Mouse (Mus musculus) embryonic facial prominence, embryonic 14.5 days (tissue): Measurements from ENCODE around the gene Qpctl. TPM values are rescaled to one million over a fixed set of nuclear protein-coding genes. Genes with fewer than 3 reads are reported as not detected.
A peak's percentile ranks its signal among the peaks of the same experiment; 100 is the strongest.

ENCODE experiments used
- ATAC-seq: fragments of 200-750 bp; cut with Nextera tagmentation; 2 replicates; pipeline ENCODE4 v1.8.0; 2017; ENCODE audit warnings: low read depth, moderate number of reproducible peaks, moderate TSS enrichment
- DNase-seq: peaks from one replicate; pipeline ENCODE4 v3.0.0-alpha.2; 2015; ENCODE audit warnings: low spot score
- H3K27ac ChIP-seq: fragments of 300-500 bp; sonication (generic); replicated peaks from 2 replicates; pipeline ENCODE4 v1.5.1; 2014; ENCODE audit warnings: low read depth, mild to moderate bottlenecking, low read length, moderate library complexity
- H3K27me3 ChIP-seq: fragments of 300-500 bp; sonication (generic); replicated peaks from 2 replicates; pipeline ENCODE4 v1.6.1; 2014; ENCODE audit warnings: low read length; ENCODE audit not compliant: control insufficient read depth, insufficient read depth
- H3K36me3 ChIP-seq: fragments of 300-500 bp; sonication (generic); 2 replicates; pipeline ENCODE4 v1.6.1; 2014; ENCODE audit warnings: low read length, mixed read lengths; ENCODE audit not compliant: control insufficient read depth, insufficient read depth
- H3K4me1 ChIP-seq: fragments of 300-500 bp; sonication (generic); 2 replicates; pipeline ENCODE4 v1.6.1; 2014; ENCODE audit warnings: antibody characterized with exemption, low read length; ENCODE audit not compliant: control insufficient read depth, insufficient read depth
- H3K4me2 ChIP-seq: fragments of 300-500 bp; sonication (generic); 2 replicates; pipeline ENCODE4 v1.6.1; 2014; ENCODE audit warnings: low read depth, mild to moderate bottlenecking, low read length, moderate library complexity, mixed read lengths
- H3K4me3 ChIP-seq: fragments of 300-500 bp; sonication (generic); 2 replicates; pipeline ENCODE4 v1.5.1; 2014; ENCODE audit warnings: low read depth, mild to moderate bottlenecking, low read length
- H3K9ac ChIP-seq: fragments of 300-500 bp; sonication (generic); 2 replicates; pipeline ENCODE4 v1.6.1; 2014; ENCODE audit warnings: low read depth, mild to moderate bottlenecking, low read length, moderate library complexity, mixed read lengths
- H3K9me3 ChIP-seq: fragments of 300-500 bp; sonication (generic); 2 replicates; pipeline ENCODE4 v1.6.1; 2016; ENCODE audit warnings: low read length; ENCODE audit not compliant: control insufficient read depth
- WGBS: fragments of 180-500 bp; shearing (Covaris S2); extraction: QIAGEN DNeasy Blood & Tissue Kit; methylation state at CpG from one replicate; pipeline ENCODE4 v1.1.7; 2014; 5-methylcytosine and 5-hydroxymethylcytosine counted together
- polyA plus RNA-seq: library from polyadenylated mRNA; unstranded; fragments of >200 nt; fragmentation: Nextera tagmentation; extraction: Ambion mirVana; gene quantifications from 2 replicates; pipeline ENCODE4 v1.2.1, GENCODE M21; 2014

The Qpctl gene
- polyA plus RNA-seq, 1 experiment from 2014 or later, result 11.1 TPM

DNA sequence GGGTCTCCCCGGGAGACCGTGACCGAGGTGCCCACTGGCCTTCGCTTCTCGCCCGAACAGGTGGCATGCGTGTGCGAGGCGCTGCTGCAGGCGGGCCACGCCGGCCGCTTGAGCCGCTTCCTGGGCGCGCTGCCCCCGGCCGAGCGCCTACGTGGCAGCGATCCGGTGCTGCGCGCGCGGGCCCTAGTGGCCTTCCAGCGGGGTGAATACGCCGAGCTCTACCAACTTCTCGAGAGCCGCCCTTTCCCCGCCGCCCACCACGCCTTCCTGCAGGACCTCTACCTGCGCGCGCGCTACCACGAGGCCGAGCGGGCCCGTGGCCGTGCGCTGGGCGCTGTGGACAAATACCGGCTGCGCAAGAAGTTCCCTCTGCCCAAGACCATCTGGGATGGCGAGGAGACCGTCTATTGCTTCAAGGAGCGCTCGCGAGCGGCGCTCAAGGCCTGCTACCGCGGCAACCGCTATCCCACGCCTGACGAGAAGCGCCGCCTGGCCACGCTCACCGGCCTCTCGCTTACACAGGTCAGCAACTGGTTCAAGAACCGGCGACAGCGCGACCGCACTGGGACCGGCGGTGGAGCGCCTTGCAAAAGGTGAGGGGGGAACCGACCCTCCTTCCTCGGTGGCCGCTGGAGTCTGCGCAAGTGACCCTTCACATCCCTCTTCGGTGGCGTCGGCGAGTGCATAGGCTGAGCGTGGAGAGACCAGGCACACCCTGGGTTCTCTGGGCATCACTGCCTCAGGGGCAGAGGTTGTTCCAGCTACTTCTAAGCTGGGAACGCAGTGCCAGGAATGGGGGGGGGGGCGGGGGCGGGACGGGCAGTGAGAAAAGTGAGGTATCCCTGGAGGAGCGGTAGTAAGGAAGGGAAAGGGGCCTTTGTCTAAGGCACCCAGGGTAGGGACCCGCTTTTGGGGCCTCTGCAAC lies 54.0 kb downstream of the Qpctl start:
- no peaks in the 10 kb centered on the region for H3K27me3 ChIP-seq
- H3K9ac ChIP-seq, result peak overlapping the region; percentile 95
- H3K4me1 ChIP-seq, result peaks cover 24% of the 10 kb centered on the region
- no peaks in the 10 kb centered on the region for H3K9me3 ChIP-seq
- ATAC-seq, result no peak
- H3K27ac ChIP-seq, result peak overlapping the region; percentile 98
- DNase-seq, result peak; percentile 51
- peaks cover 35% of the 10 kb centered on the region for H3K36me3 ChIP-seq
- peak overlapping the region; percentile 91 for H3K4me2 ChIP-seq
- peak overlapping the region; percentile 80 for H3K4me3 ChIP-seq
- WGBS, result 2% methylated on average over 22 of the region's 87 CpGs

DNA sequence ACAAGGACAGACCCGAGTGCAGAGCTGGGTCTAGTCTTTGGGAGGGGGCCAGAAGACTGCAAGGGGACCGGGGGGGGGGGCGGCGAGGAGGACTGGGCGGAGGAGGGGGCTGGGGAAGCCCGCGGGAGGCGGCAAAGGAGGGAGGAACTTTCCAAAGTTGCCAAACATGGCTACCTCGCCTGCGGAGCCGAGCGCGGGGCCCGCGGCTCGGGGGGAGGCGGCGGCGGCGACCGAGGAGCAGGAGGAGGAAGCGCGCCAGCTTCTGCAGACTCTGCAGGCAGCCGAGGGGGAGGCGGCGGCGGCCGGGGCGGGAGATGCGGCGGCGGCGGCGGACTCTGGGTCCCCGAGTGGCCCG lies 54.6 kb downstream of the Qpctl start, which contains the start of gene Six5:
TSS of gene Six5 (plus strand) at position 124 of the 355 bp plus-strand sequence.
- Histone ChIP-seq H3K36me3 (peaks cover 36% of the 10 kb centered on the region), H3K4me1 (peaks cover 24% of the 10 kb centered on the region), H3K9ac (peak within 1 kb of the TSS; percentile 95), H3K4me3 (peak within 1 kb of the TSS; percentile 80), H3K9me3 (no peaks in the 10 kb centered on the region), H3K4me2 (peak within 1 kb of the TSS; percentile 91), H3K27ac (peak within 1 kb of the TSS; percentile 98), H3K27me3 (no peaks in the 10 kb centered on the region)
- WGBS, result 0% methylated on average over 6 of the region's 36 CpGs
- ATAC-seq (no peak), DNase-seq (no peak)

DNA sequence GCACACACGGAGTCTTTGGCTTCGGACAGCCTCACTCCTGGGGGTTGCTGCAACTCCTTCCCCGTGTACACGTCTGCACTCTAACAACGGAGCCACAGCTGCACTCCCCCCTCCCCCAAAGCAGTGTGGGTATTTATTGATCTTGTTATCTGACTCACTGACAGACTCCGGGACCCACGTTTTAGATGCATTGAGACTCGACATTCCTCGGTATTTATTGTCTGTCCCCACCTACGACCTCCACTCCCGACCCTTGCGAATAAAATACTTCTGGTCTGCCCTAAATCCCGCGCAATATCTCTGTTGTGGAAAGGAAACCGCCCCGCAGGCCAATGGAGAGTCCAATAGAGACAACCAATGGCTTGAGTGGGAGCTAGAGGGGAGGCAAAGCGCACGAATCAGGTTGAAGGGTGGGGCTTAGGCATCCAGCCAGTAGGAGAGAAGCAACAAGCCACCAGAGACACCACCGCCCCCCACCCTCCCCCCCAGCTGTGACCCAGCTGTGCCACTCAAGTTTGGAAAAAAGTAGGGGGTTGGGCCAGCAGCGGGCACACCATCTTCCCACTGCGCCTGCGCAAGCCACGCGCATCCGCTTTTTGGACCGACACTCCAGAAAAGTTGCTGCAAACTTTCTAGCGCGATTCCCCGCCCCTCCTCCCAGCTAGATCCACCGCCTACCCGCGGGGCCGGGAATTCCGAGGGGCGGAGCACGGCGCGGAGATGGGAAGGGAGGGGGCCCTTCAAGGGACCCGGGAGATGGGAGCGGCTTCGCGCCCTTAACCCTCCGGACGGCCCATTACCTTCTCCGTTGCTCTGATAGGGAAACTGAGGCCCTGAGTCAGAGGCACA lies 55.3 kb downstream of the Qpctl start:
- H3K36me3 ChIP-seq, result peaks cover 40% of the 10 kb centered on the region
- H3K4me1 ChIP-seq, result peaks cover 24% of the 10 kb centered on the region
- peak overlapping the region; percentile 80 for H3K4me3 ChIP-seq
- peak; percentile 85 for ATAC-seq
- H3K4me2 ChIP-seq, result peak overlapping the region; percentile 91
- no peaks in the 10 kb centered on the region for H3K9me3 ChIP-seq
- WGBS, result under 1% methylated on average over 37 of the region's 45 CpGs
- H3K27me3 ChIP-seq, result no peaks in the 10 kb centered on the region
- H3K9ac ChIP-seq, result peak overlapping the region; percentile 95
- H3K27ac ChIP-seq, result peak overlapping the region; percentile 98
- peak; percentile 99 for DNase-seq

DNA sequence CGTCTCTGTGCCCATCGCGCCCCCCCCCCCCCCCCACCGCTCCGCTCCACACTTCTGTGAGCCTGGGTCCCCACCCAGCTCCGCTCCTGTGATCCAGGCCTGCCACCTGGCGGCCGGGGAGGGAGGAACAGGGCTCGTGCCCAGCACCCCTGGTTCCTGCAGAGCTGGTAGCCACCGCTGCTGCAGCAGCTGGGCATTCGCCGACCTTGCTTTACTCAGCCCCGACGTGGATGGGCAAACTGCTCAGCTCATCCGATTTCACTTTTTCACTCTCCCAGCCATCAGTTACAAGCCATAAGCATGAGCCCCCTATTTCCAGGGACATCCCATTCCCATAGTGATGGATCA lies 55.9 kb downstream of the Qpctl start:
- ATAC-seq (peak; percentile 58), DNase-seq (peak; percentile 84)
- peak overlapping the region; percentile 98 for H3K27ac ChIP-seq
- peak overlapping the region; percentile 91 for H3K4me2 ChIP-seq
- H3K4me3 ChIP-seq, result peak overlapping the region; percentile 80
- H3K4me1 ChIP-seq, result peaks cover 24% of the 10 kb centered on the region
- peak overlapping the region; percentile 61 for H3K9ac ChIP-seq
- H3K27me3 ChIP-seq, result no peaks in the 10 kb centered on the region
- peaks cover 44% of the 10 kb centered on the region for H3K36me3 ChIP-seq
- WGBS, result 0% methylated on average over 10 of the region's 15 CpGs
- no peaks in the 10 kb centered on the region for H3K9me3 ChIP-seq

DNA sequence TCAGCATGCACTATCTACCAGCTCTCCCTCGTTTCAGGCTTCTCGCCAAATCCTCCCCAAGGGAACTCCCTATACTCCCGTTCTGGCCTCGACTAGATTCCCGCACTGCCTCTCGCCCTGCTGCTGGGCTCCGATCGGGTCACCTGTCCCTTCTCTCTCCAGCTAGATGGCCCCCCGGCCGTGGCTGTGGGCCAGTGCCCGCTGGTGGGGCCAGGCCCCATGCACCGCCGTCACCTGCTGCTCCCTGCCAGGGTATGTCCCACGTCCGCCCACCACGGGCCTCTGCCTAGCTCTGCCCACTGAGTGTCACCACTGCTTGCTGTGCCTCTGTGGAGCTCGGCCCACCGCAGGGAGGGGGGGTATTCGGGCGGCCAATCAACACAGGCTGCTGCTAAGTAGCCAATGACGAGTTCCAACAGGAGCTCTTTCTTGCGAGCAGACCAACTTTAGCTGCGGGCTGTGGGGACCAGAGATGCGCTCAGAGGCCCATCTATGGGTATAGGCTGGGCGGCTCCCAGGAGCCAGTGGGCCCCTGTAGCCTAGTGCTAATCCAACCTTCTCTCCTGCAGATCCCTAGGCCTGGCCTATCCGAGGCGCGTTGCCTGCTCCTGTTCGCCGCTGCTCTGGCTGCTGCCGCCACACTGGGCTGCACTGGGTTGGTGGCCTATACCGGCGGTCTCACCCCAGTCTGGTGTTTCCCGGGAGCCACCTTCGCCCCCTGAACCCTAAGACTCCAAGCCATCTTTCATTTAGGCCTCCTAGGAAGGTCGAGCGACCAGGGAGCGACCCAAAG lies 56.5 kb downstream of the Qpctl start:
- H3K36me3 ChIP-seq, result peaks cover 44% of the 10 kb centered on the region
- WGBS, result 3% methylated on average over 34 of the region's 38 CpGs
- peak overlapping the region; percentile 61 for H3K9ac ChIP-seq
- H3K4me3 ChIP-seq, result peak overlapping the region; percentile 80
- H3K4me2 ChIP-seq, result peak overlapping the region; percentile 91
- H3K27me3 ChIP-seq, result no peaks in the 10 kb centered on the region
- no peaks in the 10 kb centered on the region for H3K9me3 ChIP-seq
- H3K4me1 ChIP-seq, result peaks cover 22% of the 10 kb centered on the region
- ATAC-seq (peak; percentile 62), DNase-seq (peak; percentile 96)
- H3K27ac ChIP-seq, result peak overlapping the region; percentile 98

DNA sequence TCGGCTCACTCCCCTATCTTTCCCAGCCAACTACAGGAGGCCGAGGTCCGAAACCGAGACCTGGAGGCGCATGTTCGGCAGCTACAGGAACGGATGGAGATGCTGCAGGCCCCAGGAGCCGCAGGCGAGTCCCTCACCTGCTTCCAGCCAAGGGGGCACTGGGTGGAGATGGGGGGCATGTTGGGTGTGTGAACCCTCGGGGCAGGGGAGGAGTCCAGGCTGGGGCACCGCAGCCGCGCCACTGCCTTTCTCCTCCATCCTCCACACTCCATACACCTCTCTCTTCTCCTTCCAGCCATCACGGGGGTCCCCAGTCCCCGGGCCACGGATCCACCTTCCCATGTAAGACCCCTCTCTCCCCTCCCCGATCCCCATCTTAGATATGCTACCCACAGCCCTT lies 57.2 kb downstream of the Qpctl start:
- WGBS, result 34% methylated on average over 12 of the region's 17 CpGs
- H3K27me3 ChIP-seq, result no peaks in the 10 kb centered on the region
- no peak for DNase-seq
- 0 out of 2 replicates have a peak overlapping the region, but pooled peaks have one; percentile 80 for H3K4me3 ChIP-seq
- no peak overlapping the region for H3K27ac ChIP-seq
- H3K4me1 ChIP-seq, result peaks cover 16% of the 10 kb centered on the region
- peak overlapping the region; percentile 31 for H3K9ac ChIP-seq
- peak overlapping the region; percentile 91 for H3K4me2 ChIP-seq
- H3K9me3 ChIP-seq, result no peaks in the 10 kb centered on the region
- peaks cover 44% of the 10 kb centered on the region for H3K36me3 ChIP-seq
- ATAC-seq, result no peak
